Mouse (Mus musculus): ENCODE data around the gene Asxl2. TPM values are rescaled to one million over a fixed set of nuclear protein-coding genes. Genes with fewer than 3 reads are reported as not detected.

The Asxl2 gene
- polyA plus RNA-seq, 1 experiment from 2014 or later, result 8.5 TPM

DNA sequence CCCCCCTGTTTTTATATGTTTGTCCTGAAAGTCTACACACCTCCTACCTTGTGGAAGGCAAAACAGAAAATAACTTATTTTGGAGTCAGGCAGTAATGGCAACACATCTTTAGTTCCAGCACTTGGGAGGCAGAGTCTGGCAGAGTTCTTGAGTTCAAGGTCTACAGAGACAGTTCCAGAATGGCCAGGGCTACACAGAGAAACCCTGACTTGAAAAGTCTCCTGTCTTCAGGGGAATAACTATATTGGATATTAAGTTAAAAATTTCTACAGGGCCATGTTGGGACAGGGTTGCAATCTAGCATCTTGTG is 3.7 kb downstream of the Asxl2 start:
- H3K27ac ChIP-seq (ENCODE audit: low read length), result no peak overlapping the region
- H3K4me1 ChIP-seq (ENCODE audit: insufficient read depth, low read depth, low read length), result peaks cover 3% of the 10 kb centered on the region; the same call in 1 of the 2 replicates
- H3K9me3 ChIP-seq (ENCODE audit: low read length), result no peaks in the 10 kb centered on the region
- no peaks in the 10 kb centered on the region for H3K36me3 ChIP-seq (ENCODE audit: insufficient read depth, low read length)
- H3K4me2 ChIP-seq (replicated peaks; ENCODE audit: low read depth, low read length), result no peak overlapping the region
- no peak overlapping the region for H3K9ac ChIP-seq (replicated peaks; ENCODE audit: low read depth)
- ATAC-seq, result no peak
- H3K4me3 ChIP-seq (ENCODE audit: low read depth, low read length), result no peak overlapping the region
- DNase-seq (ENCODE audit: low spot score), result no peak
- H3K27me3 ChIP-seq (replicated peaks; ENCODE audit: insufficient read depth, low read length), result no peaks in the 10 kb centered on the region
- no peak for TF ChIP-seq EP300 (IDR thresholded peaks at IDR 0.05)
- no peak for TF ChIP-seq CTCF (IDR thresholded peaks at IDR 0.05)

DNA sequence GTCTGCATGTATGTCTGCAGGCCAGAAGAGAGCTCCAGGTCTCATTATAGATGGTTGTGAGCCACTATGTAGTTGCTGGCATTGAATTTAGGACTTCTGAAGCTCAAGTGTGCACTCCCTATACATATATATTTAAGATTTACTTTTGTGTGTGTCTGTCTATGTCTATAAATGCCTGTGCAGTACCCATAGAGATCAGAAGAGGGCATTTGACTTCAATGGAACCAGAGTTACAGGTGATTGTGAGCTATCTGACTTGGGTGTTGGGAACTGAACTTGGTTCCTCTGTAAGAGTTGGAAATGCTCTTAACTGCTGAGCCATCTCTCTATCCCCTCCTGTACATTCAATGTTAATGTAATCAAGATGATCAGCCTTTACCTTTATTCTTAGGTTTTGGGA is 4.3 kb downstream of the Asxl2 start:
- Histone ChIP-seq H3K9ac (replicated peaks; ENCODE audit: low read depth) (no peak overlapping the region), H3K4me1 (ENCODE audit: insufficient read depth, low read depth, low read length) (no peaks in the 10 kb centered on the region), H3K27ac (ENCODE audit: low read length) (no peak overlapping the region), H3K9me3 (ENCODE audit: low read length) (no peaks in the 10 kb centered on the region), H3K27me3 (replicated peaks; ENCODE audit: insufficient read depth, low read length) (no peaks in the 10 kb centered on the region), H3K4me3 (ENCODE audit: low read depth, low read length) (no peak overlapping the region), H3K36me3 (ENCODE audit: insufficient read depth, low read length) (no peaks in the 10 kb centered on the region), H3K4me2 (replicated peaks; ENCODE audit: low read depth, low read length) (no peak overlapping the region)
- DNase-seq (ENCODE audit: low spot score), result no peak
- no peak for ATAC-seq
- TF ChIP-seq CTCF (IDR thresholded peaks at IDR 0.05), result no peak
- TF ChIP-seq EP300 (IDR thresholded peaks at IDR 0.05), result no peak

DNA sequence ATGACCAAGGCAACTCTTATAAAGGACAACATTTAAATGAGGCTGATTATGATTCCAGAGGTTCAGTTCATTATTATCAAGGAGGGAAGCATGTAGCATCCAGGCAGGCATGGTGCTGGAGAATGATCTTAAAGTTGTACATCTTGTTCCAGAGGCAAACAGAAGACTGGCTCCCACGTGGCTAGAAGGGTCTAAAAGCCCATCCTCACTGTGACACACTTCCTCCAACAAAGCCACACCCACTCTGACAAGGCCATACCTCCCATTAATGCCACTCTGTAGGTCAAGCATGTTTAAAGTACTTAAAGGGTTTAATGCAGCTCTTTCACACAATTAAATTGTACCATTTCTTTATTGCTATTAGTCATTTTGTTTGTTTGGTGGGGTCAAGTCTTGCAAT is 7.1 kb downstream of the Asxl2 start:
- no peaks in the 10 kb centered on the region for H3K4me1 ChIP-seq (ENCODE audit: insufficient read depth, low read depth, low read length)
- no peak overlapping the region for H3K4me3 ChIP-seq (ENCODE audit: low read depth, low read length)
- DNase-seq (ENCODE audit: low spot score) (no peak), ATAC-seq (no peak)
- H3K27ac ChIP-seq (ENCODE audit: low read length), result no peak overlapping the region
- WGBS, result 38% methylated on average over 1 of the region's 1 CpGs
- H3K4me2 ChIP-seq (replicated peaks; ENCODE audit: low read depth, low read length), result no peak overlapping the region
- no peak overlapping the region for H3K9ac ChIP-seq (replicated peaks; ENCODE audit: low read depth)
- TF ChIP-seq EP300 (IDR thresholded peaks at IDR 0.05) (no peak), CTCF (IDR thresholded peaks at IDR 0.05) (no peak)
- no peaks in the 10 kb centered on the region for H3K27me3 ChIP-seq (replicated peaks; ENCODE audit: insufficient read depth, low read length)
- H3K36me3 ChIP-seq (ENCODE audit: insufficient read depth, low read length), result no peaks in the 10 kb centered on the region
- no peaks in the 10 kb centered on the region for H3K9me3 ChIP-seq (ENCODE audit: low read length)

DNA sequence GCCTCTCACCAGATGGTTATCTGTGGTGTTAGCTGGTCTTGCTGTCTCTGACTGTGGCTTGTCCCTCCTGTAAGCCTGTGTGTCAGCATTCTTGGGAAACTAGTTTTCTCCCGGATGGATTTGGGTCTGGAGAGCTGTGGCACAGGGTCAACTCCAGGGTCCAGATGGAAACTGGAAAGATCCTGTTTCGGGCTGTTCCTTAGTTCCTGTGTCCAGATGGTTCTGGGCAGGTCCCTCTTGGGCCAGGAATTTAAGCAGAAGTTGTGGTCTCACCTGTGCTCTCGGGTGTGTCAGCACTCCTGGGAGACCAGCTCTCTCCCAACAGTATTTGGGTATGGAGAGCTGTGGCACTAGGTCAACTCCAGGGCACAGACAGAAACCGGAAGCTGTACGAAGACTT is 9.8 kb downstream of the Asxl2 start:
- Histone ChIP-seq H3K9ac (replicated peaks; ENCODE audit: low read depth) (no peak overlapping the region), H3K9me3 (ENCODE audit: low read length) (no peaks in the 10 kb centered on the region), H3K27ac (ENCODE audit: low read length) (no peak overlapping the region), H3K4me3 (ENCODE audit: low read depth, low read length) (no peak overlapping the region), H3K4me1 (ENCODE audit: insufficient read depth, low read depth, low read length) (no peaks in the 10 kb centered on the region), H3K36me3 (ENCODE audit: insufficient read depth, low read length) (no peaks in the 10 kb centered on the region), H3K4me2 (replicated peaks; ENCODE audit: low read depth, low read length) (no peak overlapping the region), H3K27me3 (replicated peaks; ENCODE audit: insufficient read depth, low read length) (no peaks in the 10 kb centered on the region)
- 87% methylated on average over 5 of the region's 5 CpGs for WGBS
- ATAC-seq (no peak), DNase-seq (ENCODE audit: low spot score) (no peak)
- TF ChIP-seq EP300 (IDR thresholded peaks at IDR 0.05), result no peak
- no peak for TF ChIP-seq CTCF (IDR thresholded peaks at IDR 0.05)

DNA sequence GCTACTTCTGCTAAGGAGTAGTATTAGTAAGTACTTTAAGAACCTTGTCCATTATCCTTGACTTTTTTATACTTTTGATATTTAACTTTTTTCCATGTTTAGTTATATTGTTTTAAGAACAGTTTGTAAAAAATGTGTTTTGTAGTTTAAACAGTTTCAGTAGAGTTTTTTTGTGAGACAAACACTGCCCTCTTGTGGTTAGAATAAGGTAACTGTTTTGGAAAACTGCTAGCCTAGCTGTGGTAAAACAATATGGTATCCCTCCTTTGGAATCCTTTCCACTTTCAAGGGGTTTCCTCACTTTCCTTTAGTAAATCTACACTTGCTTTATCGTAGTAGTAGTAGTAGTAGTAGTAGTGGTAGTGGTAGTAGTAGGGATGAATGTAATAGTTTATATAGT is 11.2 kb downstream of the Asxl2 start:
- ATAC-seq, result no peak

DNA sequence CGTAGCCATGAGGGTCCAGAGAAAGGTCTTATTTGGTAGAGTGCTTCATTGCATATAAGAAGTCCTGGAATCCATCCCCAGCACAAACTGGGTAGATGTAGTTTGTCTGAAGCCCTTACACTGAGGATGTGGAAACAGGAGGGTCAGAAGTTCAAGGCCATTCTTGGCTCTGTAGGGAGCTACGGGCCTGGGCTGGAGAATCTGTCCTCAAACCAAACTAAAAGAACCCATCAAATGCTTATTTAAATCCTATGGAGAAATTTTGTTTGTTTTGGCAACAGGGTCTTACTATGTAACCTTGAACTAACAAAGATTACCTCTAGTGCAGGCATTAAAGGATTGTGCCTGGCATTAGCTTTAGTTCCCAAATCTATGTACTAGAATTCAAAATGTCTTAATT is 14.3 kb downstream of the Asxl2 start:
- WGBS, result 65% methylated on average over 2 of the region's 2 CpGs
- Histone ChIP-seq H3K9ac (replicated peaks; ENCODE audit: low read depth) (no peak overlapping the region), H3K27ac (ENCODE audit: low read length) (no peak overlapping the region), H3K36me3 (ENCODE audit: insufficient read depth, low read length) (no peaks in the 10 kb centered on the region), H3K4me1 (ENCODE audit: insufficient read depth, low read depth, low read length) (no peaks in the 10 kb centered on the region), H3K27me3 (replicated peaks; ENCODE audit: insufficient read depth, low read length) (no peaks in the 10 kb centered on the region), H3K9me3 (ENCODE audit: low read length) (no peaks in the 10 kb centered on the region), H3K4me2 (replicated peaks; ENCODE audit: low read depth, low read length) (no peak overlapping the region), H3K4me3 (ENCODE audit: low read depth, low read length) (no peak overlapping the region)
- ATAC-seq, result no peak
- TF ChIP-seq EP300 (IDR thresholded peaks at IDR 0.05) (no peak), CTCF (IDR thresholded peaks at IDR 0.05) (no peak)
- no peak for DNase-seq (ENCODE audit: low spot score)

More for the DNA sequence above, 11.2 kb downstream of the Asxl2 start:
- H3K4me3 ChIP-seq (ENCODE audit: low read depth, low read length), result no peak overlapping the region
- no peak overlapping the region for H3K9ac ChIP-seq (replicated peaks; ENCODE audit: low read depth)
- no peak overlapping the region for H3K4me2 ChIP-seq (replicated peaks; ENCODE audit: low read depth, low read length)
- 98% methylated on average over 1 of the region's 1 CpGs for WGBS
- no peaks in the 10 kb centered on the region for H3K36me3 ChIP-seq (ENCODE audit: insufficient read depth, low read length)
- no peaks in the 10 kb centered on the region for H3K4me1 ChIP-seq (ENCODE audit: insufficient read depth, low read depth, low read length)
- TF ChIP-seq CTCF (IDR thresholded peaks at IDR 0.05), result peak; percentile 47
- no peak for TF ChIP-seq EP300 (IDR thresholded peaks at IDR 0.05)
- no peaks in the 10 kb centered on the region for H3K27me3 ChIP-seq (replicated peaks; ENCODE audit: insufficient read depth, low read length)
- peak; percentile 27 for DNase-seq (ENCODE audit: low spot score)
- H3K9me3 ChIP-seq (ENCODE audit: low read length), result no peaks in the 10 kb centered on the region
- H3K27ac ChIP-seq (ENCODE audit: low read length), result no peak overlapping the region

DNA sequence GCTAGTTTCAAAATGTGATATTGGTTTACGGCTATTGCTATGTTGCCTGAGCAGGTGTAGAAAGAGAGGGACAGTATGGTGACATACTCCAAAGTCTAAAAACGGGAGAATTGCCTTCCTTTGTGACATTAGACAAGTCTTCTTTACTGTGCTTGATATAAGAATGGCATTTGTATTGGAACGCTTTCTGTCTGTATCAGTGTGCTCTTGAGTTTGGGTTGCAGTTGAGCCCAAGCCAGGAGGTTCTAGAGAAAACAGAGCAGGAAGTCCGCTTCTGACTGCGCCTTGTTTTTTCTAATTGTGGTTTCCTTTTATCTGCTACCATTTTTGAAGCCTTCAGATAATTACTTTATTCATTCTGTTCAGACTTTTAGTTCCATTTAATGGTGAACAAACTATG is 14.7 kb downstream of the Asxl2 start:
- H3K4me1 ChIP-seq (ENCODE audit: insufficient read depth, low read depth, low read length), result no peaks in the 10 kb centered on the region
- 77% methylated on average over 5 of the region's 5 CpGs for WGBS
- no peak for TF ChIP-seq CTCF (IDR thresholded peaks at IDR 0.05)
- no peak for TF ChIP-seq EP300 (IDR thresholded peaks at IDR 0.05)
- ATAC-seq (no peak), DNase-seq (ENCODE audit: low spot score) (no peak)
- no peak overlapping the region for H3K4me2 ChIP-seq (replicated peaks; ENCODE audit: low read depth, low read length)
- H3K9me3 ChIP-seq (ENCODE audit: low read length), result no peaks in the 10 kb centered on the region
- H3K9ac ChIP-seq (replicated peaks; ENCODE audit: low read depth), result no peak overlapping the region
- H3K4me3 ChIP-seq (ENCODE audit: low read depth, low read length), result no peak overlapping the region
- H3K27me3 ChIP-seq (replicated peaks; ENCODE audit: insufficient read depth, low read length), result no peaks in the 10 kb centered on the region
- no peak overlapping the region for H3K27ac ChIP-seq (ENCODE audit: low read length)
- no peaks in the 10 kb centered on the region for H3K36me3 ChIP-seq (ENCODE audit: insufficient read depth, low read length)

Measured in lung, postnatal 0 days (tissue).